Mouse (Mus musculus) brain, embryonic 14.5 days (tissue): Measurements from ENCODE around the gene Msto1. TPM values are rescaled to one million over a fixed set of nuclear protein-coding genes. Genes with fewer than 3 reads are reported as not detected.
"Not testable (repeated sequence)": the region's sequence is repeated elsewhere in the genome, so short reads cannot be mapped to it uniquely, and the experiment has no call there.

Experiments
- DNase-seq: peaks from one replicate; pipeline ENCODE4 v3.0.0-alpha.2; 2011; ENCODE audit warnings: low read depth
- CTCF ChIP-seq: fragments of 200-500 bp; IDR thresholded peaks from 2 replicates; pipeline ENCODE4 v1.5.1; 2012; ENCODE audit warnings: inconsistent platforms, mild to moderate bottlenecking, moderate library complexity, borderline replicate concordance; ENCODE audit not compliant: insufficient read depth, insufficient read length; ENCODE audit errors: extremely low read depth
- POLR2A ChIP-seq: fragments of 200-500 bp; IDR thresholded peaks from 2 replicates; pipeline ENCODE4 v1.6.1; 2012; ENCODE audit warnings: mild to moderate bottlenecking, inconsistent platforms, borderline replicate concordance; ENCODE audit not compliant: poor library complexity, insufficient read depth, insufficient read length, severe bottlenecking; ENCODE audit errors: extremely low read depth
- polyA plus RNA-seq: library from polyadenylated mRNA; depleted of rRNA; stranded (reverse); fragments of >200 nt; gene quantifications from 2 replicates; pipeline ENCODE4 v1.2.3, GENCODE M21; 2012

The Msto1 gene
- polyA plus RNA-seq, 1 experiment = 45.9 TPM

- TF ChIP-seq POLR2A (no peak), CTCF (no peak)
- DNase-seq = no peak
These were observed 25.3 kb upstream of the Msto1 start for GRCm38 (mm10) chr3:88939071-88939470.

- DNase-seq = no peak
- TF ChIP-seq CTCF (no peak), POLR2A (no peak)
These were observed 15.7 kb upstream of the Msto1 start for GRCm38 (mm10) chr3:88929501-88929900.

GRCm38 (mm10) chr3:88925651-88926050 is 11.9 kb upstream of the Msto1 start:
- TF ChIP-seq CTCF = no peak
- TF ChIP-seq POLR2A = no peak
- DNase-seq = no peak

GRCm38 (mm10) chr3:88923989-88924591 is 10.3 kb upstream of the Msto1 start:
- TF ChIP-seq CTCF (no peak), POLR2A (no peak)
- DNase-seq = no peak

- TF ChIP-seq POLR2A (no peak), CTCF (no peak)
- peak; percentile 6 for DNase-seq
These were observed 7.6 kb upstream of the Msto1 start for GRCm38 (mm10) chr3:88921411-88921810.

GRCm38 (mm10) chr3:88918981-88919380 is 5.2 kb upstream of the Msto1 start:
- TF ChIP-seq CTCF (no peak), POLR2A (no peak)
- no peak for DNase-seq

GRCm38 (mm10) chr3:88914384-88914810 is 598 bp upstream of the Msto1 start:
- DNase-seq = peak; percentile 3
- no peak for TF ChIP-seq CTCF
- no peak for TF ChIP-seq POLR2A

GRCm38 (mm10) chr3:88912585-88912984 is 1.2 kb downstream of the Msto1 start:
- no peak for DNase-seq
- TF ChIP-seq POLR2A (no peak), CTCF (no peak)

GRCm38 (mm10) chr3:88906393-88907159 is 7.2 kb downstream of the Msto1 start:
- TF ChIP-seq POLR2A = no peak
- no peak for TF ChIP-seq CTCF
- DNase-seq = no peak

- no peak for DNase-seq
- TF ChIP-seq POLR2A (no peak), CTCF (no peak)
These were observed 8.1 kb downstream of the Msto1 start for GRCm38 (mm10) chr3:88905741-88906140.

- no peak for DNase-seq
- TF ChIP-seq POLR2A = no peak
- no peak for TF ChIP-seq CTCF
These were observed 8.6 kb downstream of the Msto1 start for GRCm38 (mm10) chr3:88905209-88905608.

GRCm38 (mm10) chr3:88904803-88905202 is 9.0 kb downstream of the Msto1 start:
- DNase-seq = no peak
- no peak for TF ChIP-seq CTCF
- TF ChIP-seq POLR2A = no peak

- DNase-seq = not testable (repeated sequence)
These were observed 20.8 kb downstream of the Msto1 start for GRCm38 (mm10) chr3:88893011-88893410.

- DNase-seq = not testable (repeated sequence)
These were observed 31.3 kb downstream of the Msto1 start for GRCm38 (mm10) chr3:88882536-88882935.

- DNase-seq = not testable (repeated sequence)
These were observed 45.4 kb downstream of the Msto1 start for GRCm38 (mm10) chr3:88868449-88868848.

- not testable (repeated sequence) for DNase-seq
These were observed 46.6 kb downstream of the Msto1 start for GRCm38 (mm10) chr3:88867177-88867576.

GRCm38 (mm10) chr3:88866735-88867134 is 47.1 kb downstream of the Msto1 start:
- DNase-seq = not testable (repeated sequence)
